28 mouse cellular contexts compared by ENCODE assay signal in the genomic region with DNA sequence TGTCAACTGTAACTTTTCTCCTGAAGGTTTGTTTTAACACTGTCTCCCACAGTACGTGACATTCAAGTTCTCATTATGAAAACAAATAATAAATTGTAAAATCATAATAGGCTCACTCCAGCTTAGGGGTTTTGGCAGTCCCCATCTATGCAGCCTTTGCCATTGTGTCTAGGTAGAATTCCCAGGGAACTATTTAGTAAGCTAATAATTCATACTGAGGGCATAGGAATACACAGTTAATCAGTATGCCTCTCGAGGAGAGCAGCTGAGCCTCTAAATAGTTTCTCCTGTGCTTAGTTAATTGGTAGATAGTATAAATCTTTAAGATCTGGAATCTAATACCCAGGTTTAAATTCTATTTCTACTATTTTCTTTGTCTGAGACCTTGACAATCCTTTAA.
"Had no signal": no experiment of that assay in that cellular context is flagged by ENCODE, and none has a peak within 500 bp of the region (broad histone marks: within the 10 kb centered on the region; RNA-seq: fewer than 3 reads in every experiment).

No protein-coding gene starts in this region.

- H3K9ac ChIP-seq: embryonic facial prominence, embryonic 12.5 days; embryonic facial prominence, embryonic 13.5 days; embryonic facial prominence, embryonic 15.5 days; forebrain, embryonic 12.5 days; forebrain, embryonic 13.5 days; forebrain, embryonic 15.5 days; forebrain, postnatal 0 days had no signal

- H3K27ac ChIP-seq: embryonic facial prominence, embryonic 12.5 days; embryonic facial prominence, embryonic 13.5 days; embryonic facial prominence, embryonic 15.5 days; forebrain, embryonic 10.5 days; forebrain, embryonic 12.5 days; forebrain, embryonic 13.5 days; forebrain, embryonic 15.5 days; gastrocnemius, adult 2 months; heart, adult 2 months had no signal

- ATAC-seq: forebrain, embryonic 13.5 days; forebrain, embryonic 14.5 days; forebrain, embryonic 15.5 days; forebrain, embryonic 16.5 days; forebrain, postnatal 0 days had no signal

- DNase-seq: cerebellum, adult 2 months; cerebellum, adult 8-10 months; cerebellum, adult 9-10 months; cerebellum, adult 9-11 months; cerebellum, postnatal 10 days; cerebellum, postnatal 14 days; cerebellum, postnatal 25 days; cerebellum, postnatal 36 days; embryo, embryonic 11 days; forebrain, postnatal 0 days; gastrocnemius, adult 2 months; gastrocnemius, postnatal 10 days; gastrocnemius, postnatal 14 days; gastrocnemius, postnatal 25 days; gastrocnemius, postnatal 36 days; heart, adult 11 months; heart, adult 18-20 months; heart, adult 2 months had no signal

- H3K9me3 ChIP-seq: embryonic facial prominence, embryonic 12.5 days; embryonic facial prominence, embryonic 13.5 days; embryonic facial prominence, embryonic 15.5 days; forebrain, embryonic 10.5 days; forebrain, embryonic 12.5 days; forebrain, embryonic 13.5 days; forebrain, embryonic 15.5 days had no signal

- H3K4me2 ChIP-seq: embryonic facial prominence, embryonic 12.5 days; embryonic facial prominence, embryonic 13.5 days; embryonic facial prominence, embryonic 15.5 days; forebrain, embryonic 12.5 days; forebrain, embryonic 13.5 days; forebrain, embryonic 15.5 days had no signal

- H3K36me3 ChIP-seq: embryonic facial prominence, embryonic 12.5 days; embryonic facial prominence, embryonic 13.5 days; embryonic facial prominence, embryonic 15.5 days; forebrain, embryonic 10.5 days; forebrain, embryonic 12.5 days; forebrain, embryonic 15.5 days had no signal

- H3K4me3 ChIP-seq: embryonic facial prominence, embryonic 12.5 days; embryonic facial prominence, embryonic 13.5 days; embryonic facial prominence, embryonic 15.5 days; erythroblast, embryonic 14.5 days; forebrain, embryonic 10.5 days; forebrain, embryonic 12.5 days; forebrain, embryonic 13.5 days; forebrain, embryonic 15.5 days; gastrocnemius, adult 2 months; heart, adult 2 months had no signal

- H3K27me3 ChIP-seq: embryonic facial prominence, embryonic 12.5 days; embryonic facial prominence, embryonic 13.5 days; embryonic facial prominence, embryonic 15.5 days; forebrain, embryonic 12.5 days; forebrain, embryonic 13.5 days; forebrain, embryonic 15.5 days had no signal

- H3K4me1 ChIP-seq: embryonic facial prominence, embryonic 12.5 days; embryonic facial prominence, embryonic 13.5 days; forebrain, embryonic 10.5 days; forebrain, embryonic 12.5 days; forebrain, embryonic 13.5 days; forebrain, embryonic 15.5 days had no signal
